Mouse (Mus musculus) forebrain, embryonic 14.5 days (tissue): ENCODE measurements at regions not wholly inside any gene's neighbourhood (a gene's known extent, or its start where the extent isn't known, plus 50 kb on each side); places are given as distances from the start of the nearest gene placed in this dataset.

Source experiments
- ATAC-seq: fragments of 200-750 bp; cut with Nextera tagmentation; 2 replicates; pipeline ENCODE4 v1.8.0; 2017; ENCODE audit warnings: mild to moderate bottlenecking, moderate library complexity
- DNase-seq: peaks from one replicate; pipeline ENCODE4 v3.0.0-alpha.2; 2015; ENCODE audit warnings: low spot score
- H3K27ac ChIP-seq: fragments of 300-500 bp; sonication (generic); 2 replicates; pipeline ENCODE4 v1.5.1; 2014; ENCODE audit warnings: low read depth, mild to moderate bottlenecking, control low read depth, low read length, moderate library complexity
- H3K27me3 ChIP-seq: fragments of 300-500 bp; sonication (generic); replicated peaks from 2 replicates; pipeline ENCODE4 v1.6.1; 2014; ENCODE audit warnings: low read length, control low read depth, mixed read lengths; ENCODE audit not compliant: control insufficient read depth, insufficient read depth
- H3K36me3 ChIP-seq: fragments of 300-500 bp; sonication (generic); 2 replicates; pipeline ENCODE4 v1.6.1; 2014; ENCODE audit warnings: low read length, control low read depth; ENCODE audit not compliant: control insufficient read depth, insufficient read depth
- H3K4me1 ChIP-seq: fragments of 300-500 bp; sonication (generic); 2 replicates; pipeline ENCODE4 v1.6.1; 2014; ENCODE audit warnings: antibody characterized with exemption, low read length, control low read depth; ENCODE audit not compliant: control insufficient read depth, insufficient read depth
- H3K4me2 ChIP-seq: fragments of 300-500 bp; sonication (generic); 2 replicates; pipeline ENCODE4 v1.6.1; 2014; ENCODE audit warnings: mild to moderate bottlenecking, control low read depth, low read length
- H3K4me3 ChIP-seq: fragments of 300-500 bp; sonication (generic); 2 replicates; pipeline ENCODE4 v1.5.1; 2014; ENCODE audit warnings: low read depth, low read length, control low read depth
- H3K9ac ChIP-seq: fragments of 300-500 bp; sonication (generic); 2 replicates; pipeline ENCODE4 v1.6.1; 2014; ENCODE audit warnings: mild to moderate bottlenecking, low read length, control low read depth, moderate library complexity
- H3K9me3 ChIP-seq: fragments of 300-500 bp; sonication (generic); replicated peaks from 2 replicates; pipeline ENCODE4 v1.6.1; 2016; ENCODE audit warnings: low read length, control low read depth, mixed read lengths; ENCODE audit not compliant: control insufficient read depth
- WGBS: fragments of 180-500 bp; shearing (Covaris S2); extraction: QIAGEN DNeasy Blood & Tissue Kit; methylation state at CpG from one replicate; pipeline ENCODE4 v1.1.7; 2014; 5-methylcytosine and 5-hydroxymethylcytosine counted together

- WGBS: 61% methylated on average over 5 of the region's 5 CpGs
- Histone ChIP-seq H3K4me1 (peaks cover 9% of the 10 kb centered on the region; the same call in 1 of the 2 replicates), H3K36me3 (no peaks in the 10 kb centered on the region), H3K9ac (no peak overlapping the region), H3K9me3 (no peaks in the 10 kb centered on the region), H3K27ac (no peak overlapping the region), H3K27me3 (no peaks in the 10 kb centered on the region), H3K4me2 (no peak overlapping the region), H3K4me3 (no peak overlapping the region)
- ATAC-seq (peak; percentile 84), DNase-seq (peak; percentile 66)
Observed at GRCm38 (mm10) chr4:62755237-62755900, 195.7 kb downstream of the Rgs3 start.

DNA sequence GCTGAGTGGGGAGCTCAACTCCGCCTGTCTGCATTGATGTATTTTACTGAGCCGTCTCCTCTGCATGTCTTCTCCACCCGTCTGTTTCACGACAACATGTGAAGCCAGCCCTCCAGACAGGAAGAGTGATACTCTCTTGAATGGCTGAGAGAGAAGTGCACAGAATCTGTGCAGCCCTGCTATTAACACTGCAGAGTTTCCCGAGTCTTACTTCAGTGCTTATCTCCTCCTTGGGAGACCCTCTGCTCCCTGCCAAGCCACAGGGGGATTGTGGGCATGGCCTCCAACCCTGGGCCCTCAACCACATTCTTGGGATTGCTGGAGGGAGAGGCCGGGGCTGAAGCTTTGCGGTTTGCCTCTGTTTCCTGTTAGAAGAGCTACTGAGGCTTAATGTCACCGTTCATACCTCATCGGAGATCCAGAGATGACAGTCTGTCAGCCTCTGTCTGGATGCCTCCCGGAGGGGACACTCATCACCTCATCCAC is 197.1 kb downstream of the Rgs3 start:
- H3K9ac ChIP-seq: no peak overlapping the region
- no peaks in the 10 kb centered on the region for H3K27me3 ChIP-seq
- 78% methylated on average over 10 of the region's 10 CpGs for WGBS
- H3K27ac ChIP-seq: no peak overlapping the region
- H3K4me3 ChIP-seq: no peak overlapping the region
- no peak overlapping the region for H3K4me2 ChIP-seq
- H3K4me1 ChIP-seq: peaks cover 9% of the 10 kb centered on the region; the same call in 1 of the 2 replicates
- DNase-seq (no peak), ATAC-seq (no peak)
- no peaks in the 10 kb centered on the region for H3K36me3 ChIP-seq
- no peaks in the 10 kb centered on the region for H3K9me3 ChIP-seq

- Histone ChIP-seq H3K9me3 (no peaks in the 10 kb centered on the region), H3K4me2 (no peak overlapping the region), H3K4me3 (no peak overlapping the region), H3K27me3 (no peaks in the 10 kb centered on the region), H3K9ac (peak overlapping the region; percentile 10; the same call in 1 of the 2 replicates), H3K4me1 (no peaks in the 10 kb centered on the region), H3K36me3 (no peaks in the 10 kb centered on the region), H3K27ac (no peak overlapping the region)
- DNase-seq: peak; percentile 34
- WGBS: 70% methylated on average over 11 of the region's 11 CpGs
- no peak for ATAC-seq
Observed at GRCm38 (mm10) chr4:62760748-62761604, 201.3 kb downstream of the Rgs3 start.

DNA sequence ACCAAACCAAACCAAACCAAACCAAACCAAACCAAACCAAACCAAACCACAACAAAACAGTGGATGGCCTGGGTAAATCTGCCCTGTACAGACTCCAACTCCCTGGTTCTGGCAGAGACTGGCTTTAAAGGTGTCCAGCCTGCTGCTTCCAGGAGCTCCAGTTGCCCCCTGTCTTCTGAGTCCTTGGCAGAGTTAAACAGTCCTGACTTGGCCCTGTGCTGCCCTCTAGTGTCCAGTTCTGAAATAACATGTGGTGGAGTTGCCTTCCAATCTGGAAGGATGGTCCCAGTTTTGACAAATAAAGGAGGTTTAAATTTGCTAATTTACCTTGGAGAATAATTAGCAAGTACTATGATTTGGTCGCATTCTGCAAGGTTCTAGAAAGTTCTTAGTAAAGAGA is 202.0 kb downstream of the Rgs3 start:
- H3K27me3 ChIP-seq: no peaks in the 10 kb centered on the region
- ATAC-seq: peak; percentile 65
- no peak overlapping the region for H3K27ac ChIP-seq
- DNase-seq: peak; percentile 88
- H3K4me2 ChIP-seq: no peak overlapping the region
- no peaks in the 10 kb centered on the region for H3K9me3 ChIP-seq
- H3K36me3 ChIP-seq: no peaks in the 10 kb centered on the region
- H3K4me1 ChIP-seq: no peaks in the 10 kb centered on the region
- no peak overlapping the region for H3K4me3 ChIP-seq
- WGBS: 5% methylated on average over 1 of the region's 1 CpGs
- H3K9ac ChIP-seq: no peak overlapping the region

- Histone ChIP-seq H3K4me3 (no peak overlapping the region), H3K27me3 (no peaks in the 10 kb centered on the region), H3K4me1 (no peaks in the 10 kb centered on the region), H3K36me3 (no peaks in the 10 kb centered on the region), H3K4me2 (no peak overlapping the region), H3K9me3 (no peaks in the 10 kb centered on the region), H3K27ac (no peak overlapping the region), H3K9ac (no peak overlapping the region)
- ATAC-seq (peak; percentile 92), DNase-seq (peak; percentile 89)
- WGBS: 19% methylated on average over 5 of the region's 5 CpGs
Observed at GRCm38 (mm10) chr4:62763990-62764389, 201.4 kb upstream of the Zfp618 start.

GRCm38 (mm10) chr4:62769469-62770234 is 195.7 kb upstream of the Zfp618 start:
- no peak for DNase-seq

GRCm38 (mm10) chr4:62775005-62775609 is 190.3 kb upstream of the Zfp618 start:
- Histone ChIP-seq H3K27ac (no peak overlapping the region), H3K9me3 (no peaks in the 10 kb centered on the region), H3K4me3 (no peak overlapping the region), H3K27me3 (no peaks in the 10 kb centered on the region), H3K9ac (no peak overlapping the region), H3K4me1 (no peaks in the 10 kb centered on the region), H3K4me2 (no peak overlapping the region), H3K36me3 (no peaks in the 10 kb centered on the region)
- WGBS: 87% methylated on average over 10 of the region's 10 CpGs
- no peak for DNase-seq
- ATAC-seq: no peak

More at GRCm38 (mm10) chr4:62769469-62770234, 195.7 kb upstream of the Zfp618 start:
- Histone ChIP-seq H3K4me1 (no peaks in the 10 kb centered on the region), H3K9ac (no peak overlapping the region), H3K36me3 (no peaks in the 10 kb centered on the region), H3K27ac (no peak overlapping the region), H3K9me3 (no peaks in the 10 kb centered on the region), H3K27me3 (no peaks in the 10 kb centered on the region), H3K4me2 (no peak overlapping the region), H3K4me3 (no peak overlapping the region)
- no peak for ATAC-seq
- WGBS: 80% methylated on average over 10 of the region's 10 CpGs

GRCm38 (mm10) chr4:62776881-62777280 is 188.5 kb upstream of the Zfp618 start:
- ATAC-seq: no peak
- no peak overlapping the region for H3K9ac ChIP-seq
- no peak overlapping the region for H3K4me3 ChIP-seq
- H3K27me3 ChIP-seq: no peaks in the 10 kb centered on the region
- DNase-seq: no peak
- no peak overlapping the region for H3K27ac ChIP-seq
- peaks cover 2% of the 10 kb centered on the region; the same call in 1 of the 2 replicates for H3K4me1 ChIP-seq
- no peaks in the 10 kb centered on the region for H3K36me3 ChIP-seq
- no peaks in the 10 kb centered on the region for H3K9me3 ChIP-seq
- no peak overlapping the region for H3K4me2 ChIP-seq
- WGBS: 91% methylated on average over 9 of the region's 9 CpGs
